Mouse (Mus musculus): Measurements from ENCODE around the gene Edn2.

- TF ChIP-seq CTCF (IDR thresholded peaks at IDR 0.05; ENCODE audit: extremely low read depth, insufficient read depth, insufficient read length, insufficient replicate concordance), result no peak
- TF ChIP-seq POLR2A (IDR thresholded peaks at IDR 0.05; ENCODE audit: low read depth, low read length), result no peak
Observed at GRCm38 (mm10) chr4:120151906-120152305, 9.1 kb upstream of the Edn2 start.

Data from spleen, adult 2 months (tissue).